Mouse (Mus musculus) small intestine, adult 2 months (tissue): ENCODE results near the gene Ankzf1.

Source experiments
- CTCF ChIP-seq: fragments of 200-500 bp; IDR thresholded peaks from 2 replicates; pipeline ENCODE4 v1.5.1; 2012; ENCODE audit warnings: low read depth, mild to moderate bottlenecking, control low read depth, inconsistent platforms, low read length, moderate library complexity, mixed read lengths; ENCODE audit not compliant: insufficient replicate concordance, insufficient read length; ENCODE audit errors: extremely low read depth
- POLR2A ChIP-seq: fragments of 200-500 bp; IDR thresholded peaks from 2 replicates; pipeline ENCODE4 v1.6.1; 2012; ENCODE audit warnings: low read depth, mild to moderate bottlenecking, control low read depth, inconsistent platforms, low read length, moderate library complexity

- no peak for TF ChIP-seq CTCF
- no peak for TF ChIP-seq POLR2A
Measured at GRCm38 (mm10) chr1:75214886-75215285, 22.9 kb downstream of the Ankzf1 start.
